Mouse (Mus musculus): ENCODE data around the gene Gm11444. TPM values are rescaled to one million over a fixed set of nuclear protein-coding genes. Genes with fewer than 3 reads are reported as not detected.

Gene Gm11444
- polyA plus RNA-seq, 1 experiment from 2014 or later, result not detected

- Histone ChIP-seq H3K4me2 (ENCODE audit: low read length) (no peak overlapping the region), H3K27me3 (ENCODE audit: control insufficient read depth, insufficient read depth, low read depth, low read length) (peaks cover 63% of the 10 kb centered on the region), H3K4me3 (ENCODE audit: low read depth, low read length) (no peak overlapping the region), H3K4me1 (ENCODE audit: control insufficient read depth, insufficient read depth, low read length) (peaks cover 5% of the 10 kb centered on the region), H3K9ac (ENCODE audit: low read depth, low read length) (no peak overlapping the region), H3K9me3 (replicated peaks; ENCODE audit: control insufficient read depth, low read length, poor library complexity, severe bottlenecking) (no peaks in the 10 kb centered on the region), H3K27ac (ENCODE audit: low read length) (no peak overlapping the region), H3K36me3 (ENCODE audit: control insufficient read depth, insufficient read depth, low read length) (no peaks in the 10 kb centered on the region)
- 3% methylated on average over 13 of the region's 13 CpGs for WGBS
- no peak for ATAC-seq
Observed at GRCm38 (mm10) chr11:85890563-85890845, 40.4 kb upstream of the Gm11444 start.

GRCm38 (mm10) chr11:85889730-85890562 lies 39.8 kb upstream of the Gm11444 start:
- Histone ChIP-seq H3K4me3 (ENCODE audit: low read depth, low read length) (no peak overlapping the region), H3K27ac (ENCODE audit: low read length) (no peak overlapping the region), H3K4me1 (ENCODE audit: control insufficient read depth, insufficient read depth, low read length) (peaks cover 3% of the 10 kb centered on the region), H3K27me3 (ENCODE audit: control insufficient read depth, insufficient read depth, low read depth, low read length) (peaks cover 64% of the 10 kb centered on the region), H3K36me3 (ENCODE audit: control insufficient read depth, insufficient read depth, low read length) (no peaks in the 10 kb centered on the region), H3K9me3 (replicated peaks; ENCODE audit: control insufficient read depth, low read length, poor library complexity, severe bottlenecking) (no peaks in the 10 kb centered on the region), H3K4me2 (ENCODE audit: low read length) (no peak overlapping the region), H3K9ac (ENCODE audit: low read depth, low read length) (no peak overlapping the region)
- ATAC-seq, result no peak
- 1% methylated on average over 47 of the region's 47 CpGs for WGBS

- H3K4me3 ChIP-seq (ENCODE audit: low read depth, low read length), result no peak overlapping the region
- no peaks in the 10 kb centered on the region for H3K9me3 ChIP-seq (replicated peaks; ENCODE audit: control insufficient read depth, low read length, poor library complexity, severe bottlenecking)
- no peak overlapping the region for H3K9ac ChIP-seq (ENCODE audit: low read depth, low read length)
- H3K27ac ChIP-seq (ENCODE audit: low read length), result no peak overlapping the region
- H3K4me2 ChIP-seq (ENCODE audit: low read length), result no peak overlapping the region
- ATAC-seq, result no peak
- 20% methylated on average over 8 of the region's 8 CpGs for WGBS
- peaks cover 72% of the 10 kb centered on the region for H3K27me3 ChIP-seq (ENCODE audit: control insufficient read depth, insufficient read depth, low read depth, low read length)
- H3K4me1 ChIP-seq (ENCODE audit: control insufficient read depth, insufficient read depth, low read length), result no peaks in the 10 kb centered on the region
- no peaks in the 10 kb centered on the region for H3K36me3 ChIP-seq (ENCODE audit: control insufficient read depth, insufficient read depth, low read length)
Observed at GRCm38 (mm10) chr11:85889056-85889729, 39.1 kb upstream of the Gm11444 start.

- H3K4me2 ChIP-seq (ENCODE audit: low read length), result no peak overlapping the region
- no peak for ATAC-seq
- WGBS, result 5% methylated on average over 26 of the region's 26 CpGs
Observed at GRCm38 (mm10) chr11:85888451-85888961, 38.4 kb upstream of the Gm11444 start.

GRCm38 (mm10) chr11:85887801-85888450 lies 37.8 kb upstream of the Gm11444 start:
- Histone ChIP-seq H3K4me1 (ENCODE audit: control insufficient read depth, insufficient read depth, low read length) (no peaks in the 10 kb centered on the region), H3K27ac (ENCODE audit: low read length) (no peak overlapping the region), H3K9me3 (replicated peaks; ENCODE audit: control insufficient read depth, low read length, poor library complexity, severe bottlenecking) (no peaks in the 10 kb centered on the region), H3K27me3 (ENCODE audit: control insufficient read depth, insufficient read depth, low read depth, low read length) (peaks cover 63% of the 10 kb centered on the region), H3K4me2 (ENCODE audit: low read length) (no peak overlapping the region), H3K4me3 (ENCODE audit: low read depth, low read length) (no peak overlapping the region), H3K36me3 (ENCODE audit: control insufficient read depth, insufficient read depth, low read length) (no peaks in the 10 kb centered on the region), H3K9ac (ENCODE audit: low read depth, low read length) (no peak overlapping the region)
- ATAC-seq, result no peak
- under 1% methylated on average over 17 of the region's 17 CpGs for WGBS

More at GRCm38 (mm10) chr11:85888451-85888961, 38.4 kb upstream of the Gm11444 start:
- Histone ChIP-seq H3K27me3 (ENCODE audit: control insufficient read depth, insufficient read depth, low read depth, low read length) (peaks cover 69% of the 10 kb centered on the region), H3K36me3 (ENCODE audit: control insufficient read depth, insufficient read depth, low read length) (no peaks in the 10 kb centered on the region), H3K4me3 (ENCODE audit: low read depth, low read length) (no peak overlapping the region), H3K27ac (ENCODE audit: low read length) (no peak overlapping the region), H3K4me1 (ENCODE audit: control insufficient read depth, insufficient read depth, low read length) (no peaks in the 10 kb centered on the region), H3K9me3 (replicated peaks; ENCODE audit: control insufficient read depth, low read length, poor library complexity, severe bottlenecking) (no peaks in the 10 kb centered on the region), H3K9ac (ENCODE audit: low read depth, low read length) (no peak overlapping the region)

- H3K27me3 ChIP-seq (ENCODE audit: control insufficient read depth, insufficient read depth, low read depth, low read length), result peaks cover 56% of the 10 kb centered on the region
- no peaks in the 10 kb centered on the region for H3K9me3 ChIP-seq (replicated peaks; ENCODE audit: control insufficient read depth, low read length, poor library complexity, severe bottlenecking)
- 21% methylated on average over 6 of the region's 6 CpGs for WGBS
- ATAC-seq, result no peak
- H3K9ac ChIP-seq (ENCODE audit: low read depth, low read length), result no peak overlapping the region
- no peaks in the 10 kb centered on the region for H3K36me3 ChIP-seq (ENCODE audit: control insufficient read depth, insufficient read depth, low read length)
- H3K27ac ChIP-seq (ENCODE audit: low read length), result no peak overlapping the region
- H3K4me2 ChIP-seq (ENCODE audit: low read length), result no peak overlapping the region
- no peaks in the 10 kb centered on the region for H3K4me1 ChIP-seq (ENCODE audit: control insufficient read depth, insufficient read depth, low read length)
- H3K4me3 ChIP-seq (ENCODE audit: low read depth, low read length), result no peak overlapping the region
Observed at GRCm38 (mm10) chr11:85887273-85887672, 37.1 kb upstream of the Gm11444 start.

- no peak for ATAC-seq
- Histone ChIP-seq H3K4me1 (ENCODE audit: control insufficient read depth, insufficient read depth, low read length) (no peaks in the 10 kb centered on the region), H3K4me2 (ENCODE audit: low read length) (no peak overlapping the region), H3K27me3 (ENCODE audit: control insufficient read depth, insufficient read depth, low read depth, low read length) (peaks cover 48% of the 10 kb centered on the region), H3K9me3 (replicated peaks; ENCODE audit: control insufficient read depth, low read length, poor library complexity, severe bottlenecking) (no peaks in the 10 kb centered on the region), H3K9ac (ENCODE audit: low read depth, low read length) (no peak overlapping the region), H3K4me3 (ENCODE audit: low read depth, low read length) (no peak overlapping the region), H3K27ac (ENCODE audit: low read length) (no peak overlapping the region), H3K36me3 (ENCODE audit: control insufficient read depth, insufficient read depth, low read length) (no peaks in the 10 kb centered on the region)
- 2% methylated on average over 22 of the region's 22 CpGs for WGBS
Observed at GRCm38 (mm10) chr11:85886429-85886785, 36.3 kb upstream of the Gm11444 start.

- Histone ChIP-seq H3K4me1 (ENCODE audit: control insufficient read depth, insufficient read depth, low read length) (no peaks in the 10 kb centered on the region), H3K4me3 (ENCODE audit: low read depth, low read length) (no peak within 1 kb of the TSS), H3K9ac (ENCODE audit: low read depth, low read length) (no peak within 1 kb of the TSS), H3K27me3 (ENCODE audit: control insufficient read depth, insufficient read depth, low read depth, low read length) (peaks cover 43% of the 10 kb centered on the region), H3K4me2 (ENCODE audit: low read length) (no peak within 1 kb of the TSS), H3K27ac (ENCODE audit: low read length) (no peak within 1 kb of the TSS), H3K9me3 (replicated peaks; ENCODE audit: control insufficient read depth, low read length, poor library complexity, severe bottlenecking) (no peaks in the 10 kb centered on the region), H3K36me3 (ENCODE audit: control insufficient read depth, insufficient read depth, low read length) (no peaks in the 10 kb centered on the region)
- WGBS, result 15% methylated on average over 21 of the region's 28 CpGs
- ATAC-seq, result no peak
Observed at GRCm38 (mm10) chr11:85885665-85886428, 35.7 kb upstream of the Gm11444 start, which contains the start of gene Tbx4. Gene Tbx4 (plus strand): TSS chr11:85886422.

Data from midbrain, embryonic 16.5 days (tissue).